7 mouse cellular contexts compared by ENCODE assay signal in genomic region chr9:58253033-58253804, GRCm38 (mm10). TPM values are rescaled to one million over a fixed set of nuclear protein-coding genes. Genes with fewer than 3 reads are reported as not detected.
DNase-seq lines count a peak whose midpoint lies in the region; ATAC-seq lines count a peak whose summit lies in the region.

TSS of gene Stoml1 (plus strand) at chr9:58253164.

- peak; percentile 92 for ATAC-seq in granulocyte monocyte progenitor cell, adult 5-6 weeks (replicated peaks; ENCODE audit: poor library complexity, severe bottlenecking)
- ATAC-seq in midbrain, embryonic 13.5 days = peak; percentile 97

- H3K27ac ChIP-seq in embryonic facial prominence, embryonic 10.5 days (replicated peaks) = peak within 1 kb of the TSS; percentile 83
- H3K27ac ChIP-seq in limb, embryonic 10.5 days = peak within 1 kb of the TSS; percentile 82
- peak within 1 kb of the TSS; percentile 76 for H3K27ac ChIP-seq in midbrain, embryonic 13.5 days

- no peaks in the 10 kb centered on the region for H3K27me3 ChIP-seq in embryonic facial prominence, embryonic 10.5 days (replicated peaks; ENCODE audit: low read depth, poor library complexity, severe bottlenecking)
- H3K27me3 ChIP-seq in limb, embryonic 10.5 days (ENCODE audit: low read depth, poor library complexity, severe bottlenecking) = no peaks in the 10 kb centered on the region
- H3K27me3 ChIP-seq in midbrain, embryonic 13.5 days = no peaks in the 10 kb centered on the region

- peaks cover 39% of the 10 kb centered on the region for H3K4me1 ChIP-seq in embryonic facial prominence, embryonic 10.5 days
- H3K4me1 ChIP-seq in limb, embryonic 10.5 days = peaks cover 32% of the 10 kb centered on the region
- H3K4me1 ChIP-seq in midbrain, embryonic 13.5 days (replicated peaks) = peaks cover 36% of the 10 kb centered on the region

- H3K4me2 ChIP-seq in midbrain, embryonic 13.5 days (replicated peaks) = peak within 1 kb of the TSS; percentile 87

- H3K36me3 ChIP-seq in embryonic facial prominence, embryonic 10.5 days (replicated peaks) = peaks cover 21% of the 10 kb centered on the region; the same call in 1 of the 2 replicates
- peaks cover 15% of the 10 kb centered on the region for H3K36me3 ChIP-seq in limb, embryonic 10.5 days
- H3K36me3 ChIP-seq in midbrain, embryonic 13.5 days = peaks cover 29% of the 10 kb centered on the region

- no peaks in the 10 kb centered on the region for H3K9me3 ChIP-seq in embryonic facial prominence, embryonic 10.5 days
- H3K9me3 ChIP-seq in limb, embryonic 10.5 days (replicated peaks) = no peaks in the 10 kb centered on the region
- no peaks in the 10 kb centered on the region for H3K9me3 ChIP-seq in midbrain, embryonic 13.5 days

- peak within 1 kb of the TSS; percentile 82 for H3K4me3 ChIP-seq in embryonic facial prominence, embryonic 10.5 days
- H3K4me3 ChIP-seq in limb, embryonic 10.5 days = peak within 1 kb of the TSS; percentile 64
- peak within 1 kb of the TSS; percentile 89 for H3K4me3 ChIP-seq in midbrain, embryonic 13.5 days (replicated peaks)

- under 1% methylated on average over 31 of the region's 31 CpGs for WGBS in embryonic facial prominence, embryonic 10.5 days
- WGBS in limb, embryonic 10.5 days = 2% methylated on average over 31 of the region's 31 CpGs
- WGBS in midbrain, embryonic 13.5 days = 1% methylated on average over 31 of the region's 31 CpGs

- peak; percentile 97 for DNase-seq in adrenal gland, postnatal 10 days
- DNase-seq in embryonic facial prominence, embryonic 10.5 days (ENCODE audit: low spot score) = peak; percentile 95
- DNase-seq in kidney, adult 11 months = peak; percentile 97
- DNase-seq in limb, embryonic 10.5 days (ENCODE audit: low spot score) = peak; percentile 98
- peak; percentile 89 for DNase-seq in spleen, adult 12 weeks (ENCODE audit: low spot score)

- H3K9ac ChIP-seq in midbrain, embryonic 13.5 days (replicated peaks) = peak within 1 kb of the TSS; percentile 92

RNA-seq across cellular contexts. Expression of gene Stoml1, which starts in this region (rescaled TPM):
- 10 to 100 TPM; 14.6 to 22.4 TPM for total RNA-seq in adrenal gland, postnatal 10 days (2021)
- 28.4 and 30.2 TPM in 2 replicates for polyA plus RNA-seq in embryonic facial prominence, embryonic 10.5 days (2016; fragmentation: Nextera tagmentation; extraction: Ambion mirVana)
- 10.4 and 11.6 TPM in 2 replicates for total RNA-seq in granulocyte monocyte progenitor cell, adult 5-6 weeks (2014; fragmentation: Nextera tagmentation)
- 6.3 and 17.7 TPM in 2 replicates for total RNA-seq in granulocyte monocyte progenitor cell, adult 5-6 weeks (2017)
- 21.8 and 26.1 TPM in 2 replicates for polyA plus RNA-seq in limb, embryonic 10.5 days (2016; fragmentation: Nextera tagmentation; extraction: Ambion mirVana)
- polyA plus RNA-seq in midbrain, embryonic 13.5 days (2015; fragmentation: Nextera tagmentation; extraction: Ambion mirVana) = 94.8 and 97.2 TPM in 2 replicates

Comparison
In these comparisons a context has a peak if more than half of its experiments do, and no peak if none do; other contexts are left out.
1. Peak in every context shown above with its lines: DNase-seq, ATAC-seq, H3K4me3 ChIP-seq and H3K27ac ChIP-seq.